Mouse (Mus musculus) macrophage (primary cell): ENCODE measurements around the gene Olfr414. TPM values are rescaled to one million over a fixed set of nuclear protein-coding genes. Genes with fewer than 3 reads are reported as not detected.

Source experiments
- H3K27ac ChIP-seq: fragments of 350-480 bp; formaldehyde crosslinking; 2 replicates; pipeline ENCODE4 v1.9.0; 2021
- H3K36me3 ChIP-seq: fragments of 350-480 bp; formaldehyde crosslinking; 2 replicates; pipeline ENCODE4 v1.9.0; 2021; ENCODE audit errors: inconsistent target
- H3K4me3 ChIP-seq: fragments of 350-480 bp; formaldehyde crosslinking; 2 replicates; pipeline ENCODE4 v1.9.0; 2021; ENCODE audit errors: inconsistent target
- H3K79me2 ChIP-seq: fragments of 350-480 bp; formaldehyde crosslinking; 2 replicates; pipeline ENCODE4 v1.9.0; 2021; ENCODE audit errors: inconsistent target
- WGBS: methylation state at CpG from one replicate; pipeline ENCODE4 v1.1.7; 2026; ENCODE audit warnings: inconsistent platforms; ENCODE audit not compliant: missing documents; 5-methylcytosine and 5-hydroxymethylcytosine counted together
- polyA plus RNA-seq: library from polyadenylated mRNA; stranded (reverse); fragments of 250-400 nt; gene quantifications from 3 replicates; pipeline ENCODE4 v1.2.4, GENCODE M21; 2018; ENCODE audit warnings: inconsistent platforms
- total RNA-seq, 78 experiments: library from RNA; depleted of rRNA; stranded (reverse); fragments of 250-400 nt; gene quantifications; 1 replicate in 9 of 78; 2 replicates in 24 of 78; 3 replicates in 43 of 78; 4 replicates in 2 of 78; pipeline ENCODE4 v1.2.4; 2018; ENCODE audit warnings: inconsistent platforms in 56 of 78

Gene Olfr414
- total RNA-seq (2018; cell fraction: chromatin; rRNA removed) = not detected
- total RNA-seq (2018; cell fraction: cytosol; rRNA removed) = not detected
- not detected for total RNA-seq (2018; cell fraction: nucleus; rRNA removed)
- not detected in 3 replicates for polyA plus RNA-seq

GRCm38 (mm10) chr1:174423764-174424163 lies at the start of gene Olfr414:
Gene Olfr414, plus strand, starts transcription at chr1:174424064.
- no peak within 1 kb of the TSS for H3K4me3 ChIP-seq
- 84% methylated on average over 1 of the region's 1 CpGs for WGBS

GRCm38 (mm10) chr1:174390746-174391145 lies 33.1 kb upstream of the Olfr414 start, which contains the start of gene Olfr248:
Gene Olfr248, plus strand, starts transcription at chr1:174391046.
- Histone ChIP-seq H3K4me3 (no peak within 1 kb of the TSS), H3K27ac (no peak within 1 kb of the TSS), H3K36me3 (no peaks in the 10 kb centered on the region), H3K79me2 (no peaks in the 10 kb centered on the region)
- 100% methylated on average over 2 of the region's 2 CpGs for WGBS

More at GRCm38 (mm10) chr1:174423764-174424163, at the start of gene Olfr414:
- Histone ChIP-seq H3K27ac (no peak within 1 kb of the TSS), H3K79me2 (no peaks in the 10 kb centered on the region), H3K36me3 (no peaks in the 10 kb centered on the region)

- no peaks in the 10 kb centered on the region for H3K79me2 ChIP-seq
- no peak overlapping the region for H3K4me3 ChIP-seq
- WGBS = 93% methylated on average over 4 of the region's 4 CpGs
- no peaks in the 10 kb centered on the region for H3K36me3 ChIP-seq
- H3K27ac ChIP-seq = no peak overlapping the region
Observed at GRCm38 (mm10) chr1:174422959-174423358, 905 bp upstream of the Olfr414 start.

GRCm38 (mm10) chr1:174426180-174426986 lies 2.5 kb downstream of the Olfr414 start:
- Histone ChIP-seq H3K4me3 (no peak overlapping the region), H3K27ac (no peak overlapping the region), H3K36me3 (no peaks in the 10 kb centered on the region), H3K79me2 (no peaks in the 10 kb centered on the region)
- 74% methylated on average over 3 of the region's 3 CpGs for whole genome bisulfite sequencing

GRCm38 (mm10) chr1:174427402-174427801 lies 3.5 kb downstream of the Olfr414 start:
- 100% methylated on average over 1 of the region's 1 CpGs for WGBS
- Histone ChIP-seq H3K79me2 (no peaks in the 10 kb centered on the region), H3K4me3 (no peak overlapping the region), H3K36me3 (no peaks in the 10 kb centered on the region), H3K27ac (no peak overlapping the region)

- Histone ChIP-seq H3K79me2 (no peaks in the 10 kb centered on the region), H3K4me3 (no peak overlapping the region), H3K36me3 (no peaks in the 10 kb centered on the region), H3K27ac (no peak overlapping the region)
- WGBS = 78% methylated on average over 2 of the region's 2 CpGs
Observed at GRCm38 (mm10) chr1:174428407-174428806, 4.5 kb downstream of the Olfr414 start.

GRCm38 (mm10) chr1:174434121-174434520 lies 10.3 kb downstream of the Olfr414 start:
- no peaks in the 10 kb centered on the region for H3K79me2 ChIP-seq
- no peak overlapping the region for H3K4me3 ChIP-seq
- H3K27ac ChIP-seq = no peak overlapping the region
- WGBS = 0% methylated on average over 1 of the region's 1 CpGs
- no peaks in the 10 kb centered on the region for H3K36me3 ChIP-seq

GRCm38 (mm10) chr1:174441782-174442181 lies 17.9 kb downstream of the Olfr414 start, which contains the start of gene Olfr220:
Gene Olfr220, plus strand, starts transcription at chr1:174442082.
- Histone ChIP-seq H3K27ac (no peak within 1 kb of the TSS), H3K36me3 (no peaks in the 10 kb centered on the region), H3K4me3 (no peak within 1 kb of the TSS), H3K79me2 (no peaks in the 10 kb centered on the region)
- 90% methylated on average over 1 of the region's 1 CpGs for WGBS

- Histone ChIP-seq H3K27ac (no peak overlapping the region), H3K79me2 (no peaks in the 10 kb centered on the region), H3K36me3 (no peaks in the 10 kb centered on the region), H3K4me3 (no peak overlapping the region)
- 100% methylated on average over 2 of the region's 2 CpGs for WGBS
Observed at GRCm38 (mm10) chr1:174455100-174455499, 31.2 kb downstream of the Olfr414 start.

GRCm38 (mm10) chr1:174465385-174465784 lies 41.5 kb downstream of the Olfr414 start:
- 90% methylated on average over 3 of the region's 3 CpGs for WGBS
- Histone ChIP-seq H3K36me3 (no peaks in the 10 kb centered on the region), H3K79me2 (no peaks in the 10 kb centered on the region), H3K4me3 (no peak overlapping the region), H3K27ac (no peak overlapping the region)

GRCm38 (mm10) chr1:174466240-174466639 lies 42.4 kb downstream of the Olfr414 start:
- WGBS = 30% methylated on average over 2 of the region's 2 CpGs

GRCm38 (mm10) chr1:174469736-174470135 lies 45.9 kb downstream of the Olfr414 start:
- Histone ChIP-seq H3K79me2 (no peaks in the 10 kb centered on the region), H3K27ac (no peak overlapping the region), H3K36me3 (no peaks in the 10 kb centered on the region), H3K4me3 (no peak overlapping the region)
- 0% methylated on average over 5 of the region's 6 CpGs for WGBS

More at GRCm38 (mm10) chr1:174466240-174466639, 42.4 kb downstream of the Olfr414 start:
- Histone ChIP-seq H3K36me3 (no peaks in the 10 kb centered on the region), H3K27ac (no peak overlapping the region), H3K4me3 (no peak overlapping the region), H3K79me2 (no peaks in the 10 kb centered on the region)

GRCm38 (mm10) chr1:174482567-174482966 lies 58.7 kb downstream of the Olfr414 start:
- Histone ChIP-seq H3K4me3 (no peak overlapping the region), H3K27ac (no peak overlapping the region), H3K79me2 (no peaks in the 10 kb centered on the region), H3K36me3 (no peaks in the 10 kb centered on the region)
- WGBS = 95% methylated on average over 6 of the region's 6 CpGs
